Mouse (Mus musculus) stomach, postnatal 0 days (tissue): ENCODE results near the gene Sept5. TPM values are rescaled to one million over a fixed set of nuclear protein-coding genes. Genes with fewer than 3 reads are reported as not detected.

Source experiments
- ATAC-seq: fragments of 200-750 bp; cut with Nextera tagmentation; 2 replicates; pipeline ENCODE4 v1.8.0; 2017; ENCODE audit not compliant: low FRiP score, low TSS enrichment
- DNase-seq: peaks from one replicate; pipeline ENCODE4 v3.0.0-alpha.2; 2016; ENCODE audit warnings: low spot score
- H3K27ac ChIP-seq: fragments of 300-500 bp; sonication (generic); replicated peaks from 2 replicates; pipeline ENCODE4 v1.5.1; 2014; ENCODE audit warnings: mild to moderate bottlenecking, control low read depth
- H3K27me3 ChIP-seq: fragments of 300-500 bp; sonication (generic); 2 replicates; pipeline ENCODE4 v1.6.1; 2014; ENCODE audit warnings: low read length; ENCODE audit not compliant: control insufficient read depth, insufficient read depth
- H3K36me3 ChIP-seq: fragments of 300-500 bp; sonication (generic); 2 replicates; pipeline ENCODE4 v1.6.1; 2014; ENCODE audit warnings: low read length, mixed read lengths; ENCODE audit not compliant: control insufficient read depth, insufficient read depth
- H3K4me1 ChIP-seq: fragments of 300-500 bp; sonication (generic); replicated peaks from 2 replicates; pipeline ENCODE4 v1.6.1; 2014; ENCODE audit warnings: antibody characterized with exemption; ENCODE audit not compliant: control insufficient read depth, insufficient read depth
- H3K4me2 ChIP-seq: fragments of 300-500 bp; sonication (generic); replicated peaks from 2 replicates; pipeline ENCODE4 v1.6.1; 2014; ENCODE audit warnings: low read depth, mild to moderate bottlenecking, control low read depth, moderate library complexity
- H3K4me3 ChIP-seq: fragments of 300-500 bp; sonication (generic); 2 replicates; pipeline ENCODE4 v1.5.1; 2014; ENCODE audit warnings: low read depth, low read length, control low read depth
- H3K9ac ChIP-seq: fragments of 300-500 bp; sonication (generic); 2 replicates; pipeline ENCODE4 v1.6.1; 2014; ENCODE audit warnings: mild to moderate bottlenecking, low read length, control low read depth, mixed read lengths
- H3K9me3 ChIP-seq: fragments of 300-500 bp; sonication (generic); 2 replicates; pipeline ENCODE4 v1.6.1; 2016; ENCODE audit warnings: low read length; ENCODE audit not compliant: control insufficient read depth
- CTCF ChIP-seq: IDR thresholded peaks from 2 replicates; pipeline ENCODE4 v1.5.1; 2016; ENCODE audit warnings: antibody characterized with exemption, low read depth, mild to moderate bottlenecking, moderate library complexity
- EP300 ChIP-seq: optimal IDR thresholded peaks from 2 replicates; pipeline ENCODE3; 2016; ENCODE audit warnings: antibody characterized with exemption
- WGBS: fragments of 180-500 bp; shearing (Covaris S2); extraction: QIAGEN DNeasy Blood & Tissue Kit; methylation state at CpG from one replicate; pipeline ENCODE4 v1.1.7; 2014; 5-methylcytosine and 5-hydroxymethylcytosine counted together
- polyA plus RNA-seq: library from polyadenylated mRNA; unstranded; fragments of >200 nt; fragmentation: Nextera tagmentation; extraction: Ambion mirVana; gene quantifications from 2 replicates; pipeline ENCODE4 v1.2.1, GENCODE M21; 2015

The Sept5 gene
- polyA plus RNA-seq = 38.0 and 38.8 TPM in 2 replicates

GRCm38 (mm10) chr16:18629390-18630231 is at the start of gene Sept5:
TSS of gene Sept5 (minus strand) at chr16:18629954.
- Histone ChIP-seq H3K9ac (peak within 1 kb of the TSS; percentile 73), H3K27me3 (0 out of 2 replicates have a peak, but pooled peaks cover 4% of the 10 kb centered on the region), H3K4me2 (peak within 1 kb of the TSS; percentile 97), H3K4me3 (peak within 1 kb of the TSS; percentile 70), H3K9me3 (no peaks in the 10 kb centered on the region), H3K27ac (peak within 1 kb of the TSS; percentile 67), H3K36me3 (no peaks in the 10 kb centered on the region), H3K4me1 (no peaks in the 10 kb centered on the region)
- under 1% methylated on average over 66 of the region's 93 CpGs for WGBS
- ATAC-seq (peak; percentile 55), DNase-seq (peak; percentile 69)
- TF ChIP-seq CTCF (no peak), EP300 (no peak)

DNA sequence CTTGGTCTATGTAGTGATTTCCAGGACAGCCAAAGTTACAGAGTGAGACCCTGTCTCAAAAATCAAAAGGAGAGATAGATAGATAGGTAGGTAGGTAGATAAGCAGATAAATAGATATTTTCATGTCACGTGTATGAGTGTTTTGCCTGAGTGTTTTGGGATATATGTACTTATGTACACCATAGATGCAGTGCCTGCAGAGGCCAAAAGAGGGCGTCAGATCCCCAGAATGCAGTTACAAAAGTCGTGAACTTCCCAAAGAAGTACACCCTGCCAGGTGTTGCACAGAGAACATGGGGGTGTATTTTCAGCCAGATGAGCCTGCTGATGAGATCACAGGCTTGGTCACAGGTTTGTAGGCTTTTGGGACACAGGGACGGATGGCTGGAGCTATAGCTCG is 49.4 kb upstream of the Sept5 start:
- TF ChIP-seq CTCF (peak; percentile 64), EP300 (no peak)
- Histone ChIP-seq H3K4me2 (no peak overlapping the region), H3K27me3 (no peaks in the 10 kb centered on the region), H3K36me3 (no peaks in the 10 kb centered on the region), H3K4me1 (no peaks in the 10 kb centered on the region), H3K27ac (no peak overlapping the region), H3K9ac (no peak overlapping the region), H3K9me3 (no peaks in the 10 kb centered on the region), H3K4me3 (no peak overlapping the region)
- 51% methylated on average over 5 of the region's 5 CpGs for WGBS
- ATAC-seq (no peak), DNase-seq (peak; percentile 24)

- DNase-seq = peak; percentile 84
- Histone ChIP-seq H3K4me2 (no peak overlapping the region), H3K36me3 (no peaks in the 10 kb centered on the region), H3K9ac (no peak overlapping the region), H3K27ac (no peak overlapping the region), H3K4me1 (no peaks in the 10 kb centered on the region), H3K27me3 (no peaks in the 10 kb centered on the region), H3K9me3 (no peaks in the 10 kb centered on the region), H3K4me3 (no peak overlapping the region)
- 34% methylated on average over 17 of the region's 17 CpGs for WGBS
- ATAC-seq = peak; percentile 65; the same call in 1 of the 2 replicates
- peak; percentile 85 for TF ChIP-seq CTCF
- TF ChIP-seq EP300 = no peak
These were observed 48.3 kb upstream of the Sept5 start for GRCm38 (mm10) chr16:18677746-18678679.

DNA sequence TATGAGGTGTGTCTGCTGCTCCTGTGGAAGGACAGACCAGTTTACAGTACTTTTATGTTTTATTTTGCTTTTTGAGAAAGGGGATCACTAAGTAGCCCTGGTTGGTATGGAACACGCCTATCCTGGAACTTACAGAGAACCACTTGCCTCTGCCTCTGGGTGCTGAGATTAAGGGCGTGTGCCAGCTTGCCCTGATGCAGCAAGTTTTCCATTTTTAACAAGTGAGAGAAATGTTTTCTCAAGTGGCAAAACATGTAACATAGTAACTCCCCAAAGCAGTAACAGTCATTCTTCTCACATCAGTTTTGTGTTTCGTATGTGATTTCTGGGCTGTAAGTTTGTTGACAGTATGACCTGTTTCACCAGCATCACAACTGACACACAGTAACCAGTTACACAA is 43.3 kb upstream of the Sept5 start:
- Histone ChIP-seq H3K4me2 (no peak overlapping the region), H3K36me3 (no peaks in the 10 kb centered on the region), H3K4me3 (no peak overlapping the region), H3K27ac (no peak overlapping the region), H3K9me3 (no peaks in the 10 kb centered on the region), H3K4me1 (no peaks in the 10 kb centered on the region), H3K9ac (no peak overlapping the region), H3K27me3 (no peaks in the 10 kb centered on the region)
- TF ChIP-seq EP300 = no peak
- TF ChIP-seq CTCF = no peak
- ATAC-seq (no peak), DNase-seq (no peak)
- WGBS = 60% methylated on average over 3 of the region's 3 CpGs

DNA sequence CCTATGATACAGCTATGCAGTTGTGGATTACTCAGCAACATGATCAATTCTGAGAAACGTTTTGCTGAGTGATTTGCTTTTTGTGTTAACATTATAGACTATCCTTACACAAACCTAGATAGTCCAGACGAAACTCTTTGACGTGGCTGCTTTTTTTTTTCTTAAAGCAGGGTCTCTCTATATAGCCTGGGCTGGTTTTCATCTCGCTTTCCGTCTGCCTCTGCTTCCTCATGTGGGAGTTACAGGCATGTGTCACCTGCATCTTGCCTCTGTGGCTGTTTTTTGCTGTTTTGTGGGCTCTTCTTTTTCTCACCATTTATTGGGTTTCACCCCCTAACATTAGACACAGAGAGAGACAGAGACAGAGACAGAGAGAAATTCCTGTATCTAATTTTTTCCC is 42.3 kb upstream of the Sept5 start:
- Histone ChIP-seq H3K9ac (no peak overlapping the region), H3K9me3 (no peaks in the 10 kb centered on the region), H3K4me1 (no peaks in the 10 kb centered on the region), H3K27me3 (no peaks in the 10 kb centered on the region), H3K4me3 (no peak overlapping the region), H3K4me2 (no peak overlapping the region), H3K36me3 (no peaks in the 10 kb centered on the region), H3K27ac (no peak overlapping the region)
- DNase-seq = no peak
- TF ChIP-seq CTCF (no peak), EP300 (no peak)
- ATAC-seq = no peak
- 50% methylated on average over 5 of the region's 5 CpGs for WGBS
